Mouse (Mus musculus) neural tube, embryonic 14.5 days (tissue): ENCODE data around the gene Dennd4b. TPM values are rescaled to one million over a fixed set of nuclear protein-coding genes. Genes with fewer than 3 reads are reported as not detected.
A peak's percentile ranks its signal among the peaks of the same experiment; 100 is the strongest.

Source experiments
- ATAC-seq: fragments of 200-750 bp; cut with Nextera tagmentation; 2 replicates; pipeline ENCODE4 v1.8.0; 2017; ENCODE audit warnings: low read depth, mild to moderate bottlenecking, moderate TSS enrichment, moderate library complexity
- H3K27ac ChIP-seq: fragments of 300-500 bp; sonication (generic); 2 replicates; pipeline ENCODE4 v1.5.1; 2014; ENCODE audit warnings: low read depth, mild to moderate bottlenecking, control low read depth, low read length, moderate library complexity, mixed read lengths
- H3K27me3 ChIP-seq: fragments of 300-500 bp; sonication (generic); 2 replicates; pipeline ENCODE4 v1.6.1; 2014; ENCODE audit warnings: low read length; ENCODE audit not compliant: control insufficient read depth, insufficient read depth
- H3K36me3 ChIP-seq: fragments of 300-500 bp; sonication (generic); 2 replicates; pipeline ENCODE4 v1.6.1; 2014; ENCODE audit warnings: low read length, mixed read lengths; ENCODE audit not compliant: control insufficient read depth, insufficient read depth
- H3K4me1 ChIP-seq: fragments of 300-500 bp; sonication (generic); 2 replicates; pipeline ENCODE4 v1.6.1; 2014; ENCODE audit warnings: low read length; ENCODE audit not compliant: control insufficient read depth, insufficient read depth
- H3K4me2 ChIP-seq: fragments of 300-500 bp; sonication (generic); 2 replicates; pipeline ENCODE4 v1.6.1; 2014; ENCODE audit warnings: mild to moderate bottlenecking, low read depth, low read length, control low read depth
- H3K4me3 ChIP-seq: fragments of 300-500 bp; sonication (generic); 2 replicates; pipeline ENCODE4 v1.5.1; 2014; ENCODE audit warnings: low read depth, low read length, control low read depth, mixed read lengths
- H3K9ac ChIP-seq: fragments of 300-500 bp; sonication (generic); replicated peaks from 2 replicates; pipeline ENCODE4 v1.6.1; 2014; ENCODE audit warnings: low read depth, mild to moderate bottlenecking, control low read depth, low read length, mixed read lengths
- H3K9me3 ChIP-seq: fragments of 300-500 bp; sonication (generic); 2 replicates; pipeline ENCODE4 v1.6.1; 2016; ENCODE audit warnings: low read length; ENCODE audit not compliant: control insufficient read depth
- WGBS: fragments of 180-500 bp; shearing (Covaris S2); extraction: QIAGEN DNeasy Blood & Tissue Kit; methylation state at CpG from one replicate; pipeline ENCODE4 v1.1.7; 2014; 5-methylcytosine and 5-hydroxymethylcytosine counted together
- polyA plus RNA-seq: library from polyadenylated mRNA; unstranded; fragments of >200 nt; fragmentation: Nextera tagmentation; extraction: Ambion mirVana; gene quantifications from 2 replicates; pipeline ENCODE4 v1.2.1, GENCODE M21; 2014

Gene Dennd4b
- 7.3 and 8.5 TPM in 2 replicates for polyA plus RNA-seq

GRCm38 (mm10) chr3:90265034-90265931, at the start of gene Dennd4b:
Gene Dennd4b, plus strand, starts transcription at chr3:90265185.
- ATAC-seq, result peak; percentile 82
- Histone ChIP-seq H3K36me3 (peaks cover 29% of the 10 kb centered on the region), H3K9me3 (no peaks in the 10 kb centered on the region), H3K4me2 (peak within 1 kb of the TSS; percentile 65), H3K4me1 (peaks cover 7% of the 10 kb centered on the region), H3K4me3 (peak within 1 kb of the TSS; percentile 86), H3K9ac (peak within 1 kb of the TSS; percentile 93), H3K27ac (peak within 1 kb of the TSS; percentile 93), H3K27me3 (no peaks in the 10 kb centered on the region)
- under 1% methylated on average over 49 of the region's 87 CpGs for WGBS

- Histone ChIP-seq H3K27ac (no peak overlapping the region), H3K4me1 (peaks cover 25% of the 10 kb centered on the region), H3K4me2 (no peak overlapping the region), H3K27me3 (no peaks in the 10 kb centered on the region), H3K9ac (no peak overlapping the region), H3K36me3 (peaks cover 12% of the 10 kb centered on the region; the same call in 1 of the 2 replicates), H3K4me3 (no peak overlapping the region), H3K9me3 (no peaks in the 10 kb centered on the region)
- no peak for ATAC-seq
- 43% methylated on average over 1 of the region's 1 CpGs for WGBS
Observed at GRCm38 (mm10) chr3:90215825-90216380, 49.1 kb upstream of the Dennd4b start.

GRCm38 (mm10) chr3:90220088-90220487, 44.9 kb upstream of the Dennd4b start:
- Histone ChIP-seq H3K4me1 (peaks cover 7% of the 10 kb centered on the region; the same call in 1 of the 2 replicates), H3K27me3 (no peaks in the 10 kb centered on the region), H3K36me3 (no peaks in the 10 kb centered on the region), H3K27ac (peak overlapping the region; percentile 44; the same call in 1 of the 2 replicates), H3K4me3 (peak overlapping the region; percentile 27), H3K4me2 (peak overlapping the region; percentile 52), H3K9ac (no peak overlapping the region), H3K9me3 (no peaks in the 10 kb centered on the region)
- 9% methylated on average over 6 of the region's 6 CpGs for WGBS
- peak; percentile 52 for ATAC-seq

GRCm38 (mm10) chr3:90220531-90220951, 44.4 kb upstream of the Dennd4b start:
- ATAC-seq, result peak; percentile 69
- Histone ChIP-seq H3K27ac (peak overlapping the region; percentile 44; the same call in 1 of the 2 replicates), H3K4me3 (peak overlapping the region; percentile 27), H3K4me1 (peaks cover 7% of the 10 kb centered on the region; the same call in 1 of the 2 replicates), H3K36me3 (no peaks in the 10 kb centered on the region), H3K4me2 (peak overlapping the region; percentile 52), H3K9me3 (no peaks in the 10 kb centered on the region), H3K27me3 (no peaks in the 10 kb centered on the region), H3K9ac (peak overlapping the region; percentile 46)
- WGBS, result 2% methylated on average over 18 of the region's 20 CpGs

GRCm38 (mm10) chr3:90221123-90221522, 43.9 kb upstream of the Dennd4b start:
- Histone ChIP-seq H3K4me2 (peak overlapping the region; percentile 52), H3K9me3 (no peaks in the 10 kb centered on the region), H3K27ac (no peak overlapping the region; the same call in 1 of the 2 replicates), H3K4me3 (peak overlapping the region; percentile 27), H3K9ac (peak overlapping the region; percentile 46; the same call in 1 of the 2 replicates), H3K36me3 (no peaks in the 10 kb centered on the region), H3K27me3 (no peaks in the 10 kb centered on the region), H3K4me1 (peaks cover 7% of the 10 kb centered on the region; the same call in 1 of the 2 replicates)
- no peak for ATAC-seq
- WGBS, result 30% methylated on average over 5 of the region's 5 CpGs

- H3K4me3 ChIP-seq, result no peak overlapping the region
- no peak overlapping the region for H3K4me2 ChIP-seq
- H3K27ac ChIP-seq, result no peak overlapping the region
- H3K9ac ChIP-seq, result no peak overlapping the region
- H3K36me3 ChIP-seq, result no peaks in the 10 kb centered on the region
- H3K27me3 ChIP-seq, result no peaks in the 10 kb centered on the region
- 89% methylated on average over 4 of the region's 4 CpGs for WGBS
- peaks cover 7% of the 10 kb centered on the region; the same call in 1 of the 2 replicates for H3K4me1 ChIP-seq
- no peaks in the 10 kb centered on the region for H3K9me3 ChIP-seq
- ATAC-seq, result no peak
Observed at GRCm38 (mm10) chr3:90222455-90222854, 42.5 kb upstream of the Dennd4b start.

- 88% methylated on average over 3 of the region's 3 CpGs for WGBS
- peaks cover 7% of the 10 kb centered on the region; the same call in 1 of the 2 replicates for H3K4me1 ChIP-seq
- H3K4me3 ChIP-seq, result no peak overlapping the region
- no peak for ATAC-seq
- H3K9me3 ChIP-seq, result no peaks in the 10 kb centered on the region
- no peaks in the 10 kb centered on the region for H3K27me3 ChIP-seq
- H3K9ac ChIP-seq, result no peak overlapping the region
- no peak overlapping the region for H3K27ac ChIP-seq
- H3K4me2 ChIP-seq, result no peak overlapping the region
- no peaks in the 10 kb centered on the region for H3K36me3 ChIP-seq
Observed at GRCm38 (mm10) chr3:90222941-90223340, 42.0 kb upstream of the Dennd4b start.

- Histone ChIP-seq H3K4me3 (no peak overlapping the region), H3K27ac (no peak overlapping the region), H3K9ac (no peak overlapping the region), H3K4me2 (no peak overlapping the region), H3K4me1 (peaks cover 7% of the 10 kb centered on the region; the same call in 1 of the 2 replicates), H3K36me3 (no peaks in the 10 kb centered on the region), H3K27me3 (no peaks in the 10 kb centered on the region), H3K9me3 (no peaks in the 10 kb centered on the region)
- WGBS, result 84% methylated on average over 10 of the region's 10 CpGs
- ATAC-seq, result no peak
Observed at GRCm38 (mm10) chr3:90224331-90224730, 40.7 kb upstream of the Dennd4b start.
